Mouse (Mus musculus) frontal cortex, adult (tissue): ENCODE results near the gene Cic.
A peak's percentile ranks its signal among the peaks of the same experiment; 100 is the strongest.
"Not testable (repeated sequence)": the region's sequence is repeated elsewhere in the genome, so short reads cannot be mapped to it uniquely, and the experiment has no call there.

Experiments used
- ATAC-seq: cut with Nextera tagmentation; 2 replicates; pipeline ENCODE4 v1.9.2; 2017; ENCODE audit warnings: mild to moderate bottlenecking, moderate library complexity, mixed read lengths; ENCODE audit not compliant: low TSS enrichment

Cic gene

GRCm38 (mm10) chr7:25243361-25243760, 24.1 kb upstream of the Cic start:
- ATAC-seq: no peak

- no peak for ATAC-seq
These were observed 22.7 kb upstream of the Cic start for GRCm38 (mm10) chr7:25244562-25245369.

DNA sequence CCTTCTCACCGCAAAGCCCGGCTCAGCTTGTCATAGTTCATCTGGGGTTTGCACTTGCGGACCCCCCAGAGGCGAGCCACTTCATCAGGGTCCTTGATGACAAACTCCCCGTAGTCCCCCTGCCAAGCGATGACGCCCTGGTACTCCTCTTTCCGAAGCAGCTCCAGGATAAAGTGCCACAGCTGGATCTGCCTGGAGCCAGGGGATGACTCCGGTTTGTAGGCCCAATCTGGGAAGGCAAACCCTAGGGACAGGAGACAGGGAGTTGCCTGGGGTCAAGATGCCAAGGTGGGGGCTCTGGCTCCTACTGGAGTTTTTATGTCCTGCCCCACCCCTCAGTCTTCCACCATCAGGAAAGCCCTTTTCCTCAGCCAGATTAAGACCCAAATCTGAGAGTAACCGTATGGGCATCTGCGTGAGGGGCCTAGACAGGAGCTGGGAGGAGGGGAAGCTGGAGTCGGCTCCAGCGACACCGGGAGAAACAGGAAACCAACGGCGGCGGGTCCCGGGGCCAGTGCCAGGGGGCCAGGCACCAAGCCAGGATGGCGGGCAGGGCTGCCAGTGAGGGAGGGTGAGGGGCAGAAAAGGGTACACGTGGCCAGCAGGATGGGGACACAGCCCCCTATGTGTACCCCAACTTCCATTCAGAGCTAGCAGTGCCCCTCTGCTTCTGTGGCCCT, 21.3 kb upstream of the Cic start:
- no peak for ATAC-seq

DNA sequence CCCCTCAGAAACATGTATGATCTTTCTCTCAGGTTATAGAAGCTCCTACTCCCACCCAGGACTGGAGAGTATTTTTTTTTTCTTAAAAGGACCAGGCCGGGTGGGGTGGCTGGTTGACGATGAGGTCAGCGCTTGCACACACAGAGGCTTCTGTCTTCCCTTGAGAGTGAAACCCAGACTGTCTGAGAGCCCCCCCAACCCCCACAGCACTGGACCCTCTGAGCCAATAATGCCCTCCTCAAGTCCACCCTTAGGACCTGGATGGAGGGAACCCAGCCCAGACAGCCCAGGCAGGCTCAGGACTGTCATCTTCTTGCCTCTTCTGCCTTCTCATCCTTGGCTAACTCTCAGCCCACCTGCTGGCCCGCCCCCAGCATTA, 20.8 kb upstream of the Cic start:
- no peak for ATAC-seq

- ATAC-seq: no peak
These were observed 20.0 kb upstream of the Cic start for GRCm38 (mm10) chr7:25247498-25247897.

- peak; percentile 53 for ATAC-seq
These were observed 19.4 kb upstream of the Cic start for GRCm38 (mm10) chr7:25248018-25248647.

- no peak for ATAC-seq
These were observed 18.6 kb upstream of the Cic start for GRCm38 (mm10) chr7:25248846-25249313.

DNA sequence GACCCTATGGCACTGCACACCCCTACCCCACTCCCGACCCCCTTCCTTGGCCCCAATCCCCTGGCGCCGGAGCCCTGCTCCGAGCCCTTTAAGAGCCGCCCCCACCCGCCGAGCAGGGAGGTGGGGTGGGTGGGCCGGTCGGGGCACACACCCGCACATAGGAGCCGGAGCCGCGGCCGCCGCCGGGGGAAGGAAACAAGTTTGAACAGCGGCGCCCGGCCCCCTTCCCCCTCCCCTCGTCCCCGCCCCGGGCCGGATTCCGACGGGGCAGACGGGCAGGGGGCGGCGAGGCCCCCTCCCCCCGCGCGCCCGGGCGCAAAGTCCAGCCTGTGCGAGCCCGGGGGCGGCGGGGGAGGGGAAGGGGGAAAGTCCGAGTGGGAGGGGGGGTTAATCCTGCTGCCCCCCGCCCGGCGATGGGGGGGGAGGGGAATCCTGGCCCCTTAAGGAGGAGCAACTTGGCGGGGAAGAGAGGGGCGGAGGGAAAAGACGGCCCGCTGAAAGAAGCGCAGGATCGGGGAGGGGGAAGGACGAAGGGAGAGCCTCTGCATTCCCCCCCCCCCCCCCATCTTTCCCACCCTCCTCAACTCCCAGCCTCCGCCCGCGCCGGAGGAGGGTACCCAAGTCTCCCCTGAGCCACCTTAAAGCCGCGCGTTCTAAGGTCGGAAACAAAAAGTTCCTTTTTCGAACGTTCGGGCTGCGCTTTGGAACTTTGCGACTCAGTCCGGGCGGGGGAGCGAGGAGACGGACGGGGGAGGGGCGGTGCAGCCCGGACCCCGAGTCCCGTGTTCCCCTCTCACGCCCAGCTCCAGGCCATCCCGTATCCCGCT, 18.0 kb upstream of the Cic start:
- ATAC-seq: no peak

- ATAC-seq: peak; percentile 44
These were observed 17.1 kb upstream of the Cic start, which contains the start of gene Erf for GRCm38 (mm10) chr7:25250141-25250972. Gene Erf, minus strand, starts transcription at chr7:25250761.

DNA sequence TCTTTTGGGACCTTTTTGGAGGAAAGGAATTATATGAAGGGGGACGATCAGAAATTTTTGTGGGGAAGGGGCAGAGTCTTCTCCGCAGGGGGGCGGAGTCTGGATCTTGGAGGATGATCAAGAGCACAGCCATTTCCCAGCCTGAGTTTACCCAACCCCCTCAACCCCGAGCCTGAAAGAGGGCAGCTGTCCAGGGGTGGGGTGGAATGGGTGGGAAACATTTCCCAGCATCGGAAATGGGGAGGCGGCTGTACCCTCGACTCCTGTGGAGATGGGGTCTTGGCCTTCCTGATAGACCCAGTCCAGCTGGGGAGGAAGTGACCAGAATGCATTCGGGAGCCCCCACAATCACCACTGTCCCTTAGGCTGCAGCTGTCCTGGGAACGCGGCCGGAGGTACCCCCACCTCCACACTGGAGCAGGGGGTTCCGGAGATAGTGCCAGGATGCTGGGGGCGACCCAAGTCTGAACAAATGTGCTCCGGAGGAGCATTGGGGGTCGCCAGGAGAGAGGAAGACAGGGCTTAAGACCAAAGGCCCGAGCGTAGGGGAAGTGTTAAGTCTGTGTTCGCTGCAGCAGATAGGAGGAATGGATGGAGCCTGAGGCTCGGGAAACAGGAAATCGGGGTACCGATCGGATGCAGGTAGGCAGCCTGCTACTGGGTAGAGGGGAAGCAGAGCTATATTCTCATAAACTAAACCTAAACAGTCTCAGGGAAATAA, 16.3 kb upstream of the Cic start:
- ATAC-seq: no peak

GRCm38 (mm10) chr7:25251822-25252221, 15.7 kb upstream of the Cic start:
- ATAC-seq: no peak

- no peak for ATAC-seq
These were observed 5.6 kb upstream of the Cic start for GRCm38 (mm10) chr7:25261896-25262295.

DNA sequence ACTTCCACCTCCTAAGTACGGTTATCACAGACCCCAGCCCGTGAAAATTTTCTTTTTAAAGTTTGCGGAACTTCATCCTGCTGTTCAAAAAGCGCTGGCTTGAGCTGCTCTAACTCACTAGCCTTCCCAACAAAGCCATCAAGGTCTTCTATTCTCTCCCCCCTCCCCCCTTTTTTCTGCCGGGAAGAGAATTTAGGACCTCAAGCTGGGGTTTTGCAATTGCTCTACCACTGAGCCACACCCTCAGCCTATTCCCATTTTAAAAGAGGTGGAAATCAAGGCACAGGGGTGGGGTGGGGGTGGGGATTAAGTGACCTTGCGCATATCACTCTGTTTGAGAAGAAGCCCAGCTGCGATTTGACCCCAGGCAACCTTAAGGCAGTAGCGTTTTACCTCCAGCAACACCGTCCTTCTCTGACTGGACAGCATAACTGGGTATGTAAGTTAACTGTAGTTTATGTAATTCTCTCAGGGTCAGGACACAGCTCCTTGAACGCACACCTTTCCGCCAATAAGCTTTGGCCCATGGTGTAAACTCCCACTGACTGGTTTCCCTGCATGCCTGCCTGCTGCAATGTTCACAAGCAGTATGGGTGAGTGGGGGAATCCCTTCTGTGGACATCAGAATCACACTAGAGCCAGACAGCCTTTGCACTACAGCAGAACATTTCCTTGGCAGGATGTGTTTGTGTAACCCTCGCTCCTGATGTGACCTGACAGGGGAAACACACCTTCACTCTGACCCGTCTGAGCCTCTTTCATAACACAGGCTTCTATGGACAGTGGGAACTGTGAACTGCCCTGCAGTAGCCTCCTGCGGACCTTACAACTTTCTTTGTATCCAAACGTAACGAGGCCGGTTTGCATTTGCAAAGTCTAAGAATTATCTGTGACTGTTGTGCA, 3.3 kb upstream of the Cic start:
- ATAC-seq: no peak

- ATAC-seq: not testable (repeated sequence)
These were observed 1.8 kb upstream of the Cic start for GRCm38 (mm10) chr7:25265743-25266142.

GRCm38 (mm10) chr7:25266180-25266962, 1.1 kb upstream of the Cic start:
- ATAC-seq: no peak

DNA sequence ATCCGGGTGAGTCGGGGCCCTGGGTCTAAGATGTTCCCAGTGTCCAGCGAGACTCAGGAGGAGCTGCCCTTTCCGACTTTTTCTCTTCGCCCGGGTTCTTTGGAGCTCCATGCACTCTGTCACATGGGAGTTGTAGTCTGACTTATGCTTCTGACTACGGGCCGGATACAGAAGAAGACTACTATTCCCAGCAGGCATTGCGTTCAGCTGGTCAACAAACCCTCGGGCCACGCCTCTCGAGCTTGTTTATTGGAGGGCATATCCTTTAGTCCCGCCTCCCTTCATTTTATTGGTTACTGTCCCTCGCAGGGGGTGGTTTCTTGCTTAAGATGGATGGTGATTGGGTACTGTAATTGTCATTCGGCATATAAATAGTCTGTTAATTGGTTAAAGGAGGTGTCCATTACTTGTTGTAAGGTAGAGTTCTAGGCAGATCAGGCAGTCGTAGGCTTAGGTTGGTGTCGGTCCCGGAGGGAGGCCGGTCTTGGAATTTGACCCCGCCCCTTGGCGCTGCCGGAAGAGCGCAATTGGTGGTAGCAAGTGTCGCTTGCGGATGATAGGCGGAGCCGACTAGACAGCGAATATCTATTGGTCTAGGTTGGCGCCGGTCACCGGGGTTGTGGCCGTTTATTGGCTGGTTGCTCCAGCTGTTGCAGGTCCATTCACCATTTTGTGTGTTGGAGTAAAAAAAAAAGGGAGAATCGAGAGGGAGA, 403 bp downstream of the Cic start:
- ATAC-seq: peak; percentile 83

DNA sequence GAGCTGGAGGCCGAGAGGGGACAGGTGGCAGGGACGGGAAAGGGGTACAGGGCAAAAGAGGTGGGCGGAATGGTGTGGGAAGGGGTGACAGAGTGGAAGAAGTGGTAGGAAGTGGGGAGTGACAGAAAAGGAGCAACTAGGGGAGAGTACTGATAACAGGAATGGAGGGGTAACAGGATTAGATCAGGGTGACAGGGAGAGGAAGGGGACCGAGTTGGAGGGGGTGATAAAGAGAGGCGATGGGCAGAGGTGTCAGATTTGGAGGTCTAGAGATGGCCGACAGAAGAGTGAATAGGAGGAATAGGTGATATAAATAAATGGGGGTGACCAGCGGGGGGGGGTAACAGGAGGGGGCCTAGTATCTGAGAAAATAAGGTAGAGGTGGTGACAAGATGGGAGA, 1.1 kb downstream of the Cic start:
- ATAC-seq: no peak

DNA sequence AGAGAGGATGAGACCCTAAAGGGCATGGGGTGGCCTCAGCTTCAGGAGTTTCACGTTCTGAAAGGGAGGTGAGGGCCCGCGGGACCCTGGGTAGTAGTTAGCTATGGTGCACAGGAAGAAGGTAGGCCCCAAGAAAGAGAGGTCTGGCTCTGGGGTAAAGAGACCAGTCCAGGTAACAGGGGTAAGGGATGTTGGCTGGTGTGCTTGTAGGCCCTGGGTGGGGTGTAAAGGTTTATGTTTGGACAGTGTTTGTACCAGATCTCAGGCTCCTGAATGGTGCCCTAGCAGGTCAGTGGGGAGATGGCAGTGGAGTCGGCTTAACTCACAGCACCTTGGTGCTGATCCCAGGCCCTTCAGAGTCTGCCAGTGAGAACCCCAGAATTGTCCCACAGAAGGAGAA, 1.5 kb downstream of the Cic start:
- ATAC-seq: no peak
